Comparison of ENCODE assay signal across 24 mouse cellular contexts in the genomic region with DNA sequence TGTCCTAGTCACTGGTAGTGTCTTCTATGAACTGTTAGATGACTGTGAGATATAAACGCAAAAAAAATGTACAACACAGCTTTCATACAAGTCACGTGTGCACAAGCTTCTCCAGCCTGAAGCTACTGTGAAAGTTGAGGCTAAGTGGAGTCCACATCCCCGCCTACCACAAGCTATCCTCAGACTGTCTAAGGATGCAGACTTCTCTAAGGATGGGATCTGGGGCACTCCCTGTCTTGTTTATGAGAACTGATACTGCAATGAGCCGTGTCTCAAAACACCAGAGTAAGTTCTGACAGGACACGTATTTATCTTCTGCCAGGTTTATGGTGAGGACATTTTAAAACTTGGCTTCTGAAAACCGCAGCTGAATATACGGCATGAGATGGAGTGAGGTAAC.
"Had no signal": no experiment of that assay in that cellular context is flagged by ENCODE, and none has a peak within 500 bp of the region (broad histone marks: within the 10 kb centered on the region; RNA-seq: fewer than 3 reads in every experiment).

No protein-coding gene starts in this region.

- H3K9me3 ChIP-seq: heart, embryonic 10.5 days; heart, embryonic 12.5 days; hindbrain, embryonic 10.5 days; hindbrain, embryonic 12.5 days; intestine, embryonic 15.5 days; limb, embryonic 13.5 days; limb, embryonic 15.5 days had no signal

- H3K36me3 ChIP-seq: heart, embryonic 10.5 days; heart, embryonic 12.5 days; hindbrain, embryonic 10.5 days; hindbrain, embryonic 12.5 days; intestine, embryonic 15.5 days; limb, embryonic 13.5 days; limb, embryonic 15.5 days had no signal

- H3K27me3 ChIP-seq: heart, embryonic 12.5 days; hindbrain, embryonic 12.5 days; intestine, embryonic 15.5 days; limb, embryonic 13.5 days; limb, embryonic 15.5 days had no signal

- H3K27ac ChIP-seq: gastrocnemius, adult 2 months; heart, embryonic 10.5 days; hindbrain, embryonic 10.5 days; hindbrain, embryonic 12.5 days; hindbrain, embryonic 14.5 days; intestine, embryonic 15.5 days; layer of hippocampus, adult 2 months; limb, embryonic 13.5 days; limb, embryonic 15.5 days had no signal

- ATAC-seq: forebrain, embryonic 16.5 days; hindbrain, embryonic 16.5 days; inflammation-experienced regulatory T-cells, adult 6 months; intestine, embryonic 15.5 days; intestine, postnatal 0 days had no signal

- H3K4me3 ChIP-seq: gastrocnemius, adult 2 months; heart, embryonic 10.5 days; heart, embryonic 12.5 days; hindbrain, embryonic 10.5 days; hindbrain, embryonic 12.5 days; intestine, embryonic 15.5 days; layer of hippocampus, adult 2 months; limb, embryonic 13.5 days; limb, embryonic 15.5 days had no signal

- DNase-seq: gastrocnemius, adult 2 months; gastrocnemius, postnatal 10 days; gastrocnemius, postnatal 25 days; heart, adult 18-20 months; heart, postnatal 10 days; heart, postnatal 4 days; kidney, adult 18-20 months; kidney, adult 8-10 months; kidney, postnatal 10 days; kidney, postnatal 25 days; kidney, postnatal 4 days had no signal

- H3K4me1 ChIP-seq: heart, embryonic 10.5 days; heart, embryonic 12.5 days; hindbrain, embryonic 10.5 days; hindbrain, embryonic 12.5 days; intestine, embryonic 15.5 days; limb, embryonic 13.5 days; limb, embryonic 15.5 days had no signal

- H3K9ac ChIP-seq: heart, embryonic 12.5 days; hindbrain, embryonic 12.5 days; hindbrain, embryonic 14.5 days; intestine, embryonic 15.5 days; limb, embryonic 13.5 days; limb, embryonic 15.5 days had no signal

- H3K4me2 ChIP-seq: heart, embryonic 12.5 days; hindbrain, embryonic 12.5 days; hindbrain, embryonic 14.5 days; intestine, embryonic 15.5 days; limb, embryonic 13.5 days; limb, embryonic 15.5 days had no signal
